Mouse (Mus musculus): ENCODE data around the gene Casr. TPM values are rescaled to one million over a fixed set of nuclear protein-coding genes. Genes with fewer than 3 reads are reported as not detected.

The Casr gene
- polyA plus RNA-seq (2015; fragmentation: Nextera tagmentation; extraction: Ambion mirVana) = not detected in 2 replicates

GRCm38 (mm10) chr16:36561386-36562338 is at the start of gene Casr:
Gene Casr (minus strand): TSS chr16:36562141.
- no peaks in the 10 kb centered on the region for H3K36me3 ChIP-seq
- WGBS (ENCODE audit: insufficient replicate concordance) = 5% methylated on average over 36 of the region's 36 CpGs
- H3K9ac ChIP-seq = no peak within 1 kb of the TSS
- DNase-seq = no peak
- no peak within 1 kb of the TSS for H3K27ac ChIP-seq
- H3K4me1 ChIP-seq (replicated peaks) = no peaks in the 10 kb centered on the region
- peak within 1 kb of the TSS; percentile 40 for H3K4me2 ChIP-seq
- H3K9me3 ChIP-seq (replicated peaks) = no peaks in the 10 kb centered on the region
- no peak within 1 kb of the TSS for H3K4me3 ChIP-seq (replicated peaks)
- H3K27me3 ChIP-seq = peaks cover 22% of the 10 kb centered on the region
- ATAC-seq (ENCODE audit: low read depth) = no peak

DNA sequence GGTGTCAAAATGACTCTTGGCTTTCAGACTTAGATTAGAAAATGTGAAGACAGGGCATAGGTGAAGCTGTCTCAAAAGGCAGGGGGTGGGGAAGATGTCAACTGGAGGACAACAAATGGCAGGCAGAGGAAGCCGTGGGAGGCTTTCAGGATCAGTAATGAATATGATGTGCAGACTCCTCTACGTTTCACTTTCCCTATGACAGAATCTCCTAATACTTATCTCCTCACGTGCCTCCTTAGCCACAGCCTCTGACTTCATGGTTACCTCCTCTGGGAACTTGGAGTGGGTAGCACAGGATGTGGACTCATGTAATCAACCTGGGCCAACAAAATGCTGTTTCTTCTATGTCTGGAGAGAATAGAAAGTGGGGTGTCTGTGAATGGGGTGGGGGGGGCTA is 40.7 kb upstream of the Casr start:
- WGBS (ENCODE audit: insufficient replicate concordance) = 50% methylated on average over 3 of the region's 3 CpGs
- no peak for ATAC-seq (ENCODE audit: low read depth)
- no peaks in the 10 kb centered on the region for H3K27me3 ChIP-seq
- no peak for DNase-seq
- no peaks in the 10 kb centered on the region for H3K4me1 ChIP-seq (replicated peaks)
- no peak overlapping the region for H3K9ac ChIP-seq
- no peak overlapping the region for H3K27ac ChIP-seq
- no peaks in the 10 kb centered on the region for H3K9me3 ChIP-seq (replicated peaks)
- H3K36me3 ChIP-seq = no peaks in the 10 kb centered on the region
- no peak overlapping the region for H3K4me3 ChIP-seq (replicated peaks)
- no peak overlapping the region for H3K4me2 ChIP-seq

DNA sequence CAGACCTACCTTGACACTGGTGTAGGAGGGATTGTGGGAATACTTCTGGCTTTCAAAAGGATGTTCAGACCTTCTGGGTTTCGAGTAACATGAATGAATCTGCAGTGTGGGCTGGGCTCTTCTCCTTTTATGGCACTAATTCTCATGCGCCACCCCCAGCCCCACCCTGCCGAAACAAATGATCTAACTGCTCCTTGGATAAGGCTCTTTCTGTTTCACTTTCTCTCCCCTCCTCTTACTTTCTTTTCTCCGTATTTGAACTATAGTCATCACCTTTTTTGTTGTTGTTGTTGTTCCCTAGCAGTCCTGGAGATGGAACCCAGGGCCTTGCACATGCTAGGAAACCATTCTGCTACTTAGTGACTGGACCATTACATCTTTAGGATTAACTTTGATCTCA is 36.3 kb upstream of the Casr start:
- no peak for DNase-seq
- no peak overlapping the region for H3K9ac ChIP-seq
- no peak overlapping the region for H3K4me2 ChIP-seq
- ATAC-seq (ENCODE audit: low read depth) = no peak
- no peak overlapping the region for H3K4me3 ChIP-seq (replicated peaks)
- H3K27ac ChIP-seq = no peak overlapping the region
- 59% methylated on average over 4 of the region's 4 CpGs for WGBS (ENCODE audit: insufficient replicate concordance)
- no peaks in the 10 kb centered on the region for H3K27me3 ChIP-seq
- H3K36me3 ChIP-seq = no peaks in the 10 kb centered on the region
- no peaks in the 10 kb centered on the region for H3K4me1 ChIP-seq (replicated peaks)
- H3K9me3 ChIP-seq (replicated peaks) = no peaks in the 10 kb centered on the region

DNA sequence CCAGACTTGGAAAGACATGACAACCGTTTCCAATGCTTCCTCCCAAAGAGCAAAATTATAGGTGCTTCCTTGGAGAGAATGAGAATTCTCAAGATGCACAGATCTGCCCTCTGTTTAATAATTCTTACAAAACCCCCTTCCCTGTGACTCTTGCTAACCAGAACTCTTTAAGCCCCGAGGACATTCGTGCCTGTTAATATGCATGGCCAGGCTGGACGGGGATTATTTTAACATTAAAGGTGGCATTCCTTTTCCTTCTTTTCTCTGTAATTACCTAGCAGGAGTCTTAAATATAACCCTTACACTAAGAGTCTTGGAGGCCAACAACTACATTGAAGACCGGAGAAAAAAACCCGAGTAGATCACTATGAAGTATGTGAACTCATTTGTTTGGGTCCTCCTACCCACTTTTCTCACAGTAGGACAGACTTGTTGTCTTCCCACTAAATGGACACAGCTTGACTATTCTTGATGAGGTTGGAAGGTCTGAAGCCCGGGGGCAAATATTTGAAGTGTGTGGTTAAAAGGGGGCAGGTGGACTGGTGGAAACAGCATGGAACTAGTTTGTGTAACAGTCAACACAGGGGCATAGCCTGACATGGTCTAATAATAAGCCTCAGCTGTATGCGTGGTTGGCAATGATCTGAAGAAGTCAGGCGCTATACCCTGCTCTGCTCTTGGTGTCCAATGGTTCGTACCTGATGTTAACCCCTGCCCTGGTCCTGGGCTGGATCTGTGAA is 34.9 kb upstream of the Casr start:
- Histone ChIP-seq H3K9me3 (replicated peaks) (no peaks in the 10 kb centered on the region), H3K4me3 (replicated peaks) (no peak overlapping the region), H3K36me3 (no peaks in the 10 kb centered on the region), H3K27me3 (no peaks in the 10 kb centered on the region), H3K9ac (no peak overlapping the region), H3K4me2 (no peak overlapping the region), H3K4me1 (replicated peaks) (no peaks in the 10 kb centered on the region), H3K27ac (no peak overlapping the region)
- no peak for DNase-seq
- ATAC-seq (ENCODE audit: low read depth) = no peak
- 64% methylated on average over 10 of the region's 10 CpGs for WGBS (ENCODE audit: insufficient replicate concordance)

DNA sequence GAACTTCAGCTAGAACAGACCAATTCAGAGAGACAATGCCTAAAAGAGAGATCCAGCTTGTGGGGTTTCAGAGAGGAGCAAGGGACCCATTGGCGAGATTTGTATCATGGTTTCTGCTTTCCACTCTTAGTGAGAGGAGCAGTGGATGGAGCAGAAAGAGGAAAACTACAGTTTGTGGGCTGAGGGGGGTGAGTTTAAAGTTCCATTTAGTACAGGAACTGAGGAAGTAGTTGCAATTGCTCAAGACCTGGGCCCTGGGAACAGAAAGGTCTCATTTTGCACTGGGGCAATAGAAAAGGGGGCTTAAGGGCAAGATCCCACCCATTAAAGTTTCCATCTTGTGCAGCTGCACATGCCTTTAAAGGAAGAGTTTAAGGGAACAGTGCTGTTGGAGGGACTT is 28.0 kb upstream of the Casr start:
- 32% methylated on average over 1 of the region's 1 CpGs for WGBS (ENCODE audit: insufficient replicate concordance)

GRCm38 (mm10) chr16:36587971-36588370 is 26.0 kb upstream of the Casr start:
- 10% methylated on average over 4 of the region's 4 CpGs for WGBS (ENCODE audit: insufficient replicate concordance)
- no peaks in the 10 kb centered on the region for H3K9me3 ChIP-seq (replicated peaks)
- H3K36me3 ChIP-seq = no peaks in the 10 kb centered on the region
- no peak overlapping the region for H3K4me2 ChIP-seq
- no peak overlapping the region for H3K27ac ChIP-seq
- no peaks in the 10 kb centered on the region for H3K4me1 ChIP-seq (replicated peaks)
- H3K4me3 ChIP-seq (replicated peaks) = no peak overlapping the region
- no peaks in the 10 kb centered on the region for H3K27me3 ChIP-seq
- H3K9ac ChIP-seq = no peak overlapping the region
- ATAC-seq (ENCODE audit: low read depth) = no peak
- no peak for DNase-seq

More for the DNA sequence above, 28.0 kb upstream of the Casr start:
- Histone ChIP-seq H3K4me2 (no peak overlapping the region), H3K9ac (no peak overlapping the region), H3K27me3 (no peaks in the 10 kb centered on the region), H3K4me1 (replicated peaks) (no peaks in the 10 kb centered on the region), H3K4me3 (replicated peaks) (no peak overlapping the region), H3K27ac (no peak overlapping the region), H3K36me3 (no peaks in the 10 kb centered on the region), H3K9me3 (replicated peaks) (no peaks in the 10 kb centered on the region)
- ATAC-seq (ENCODE audit: low read depth) (no peak), DNase-seq (no peak)

- no peak for DNase-seq
- H3K4me1 ChIP-seq (replicated peaks) = no peaks in the 10 kb centered on the region
- WGBS (ENCODE audit: insufficient replicate concordance) = 43% methylated on average over 3 of the region's 3 CpGs
- H3K4me3 ChIP-seq (replicated peaks) = no peak overlapping the region
- H3K27me3 ChIP-seq = no peaks in the 10 kb centered on the region
- no peak overlapping the region for H3K9ac ChIP-seq
- H3K36me3 ChIP-seq = no peaks in the 10 kb centered on the region
- ATAC-seq (ENCODE audit: low read depth) = no peak
- H3K27ac ChIP-seq = no peak overlapping the region
- no peak overlapping the region for H3K4me2 ChIP-seq
- no peaks in the 10 kb centered on the region for H3K9me3 ChIP-seq (replicated peaks)
Observed at GRCm38 (mm10) chr16:36582073-36582472, 20.1 kb upstream of the Casr start.

GRCm38 (mm10) chr16:36571942-36572341 is 10.0 kb upstream of the Casr start:
- no peaks in the 10 kb centered on the region for H3K27me3 ChIP-seq
- no peak overlapping the region for H3K27ac ChIP-seq
- no peaks in the 10 kb centered on the region for H3K4me1 ChIP-seq (replicated peaks)
- H3K9ac ChIP-seq = no peak overlapping the region
- ATAC-seq (ENCODE audit: low read depth) (no peak), DNase-seq (no peak)
- H3K9me3 ChIP-seq (replicated peaks) = no peaks in the 10 kb centered on the region
- WGBS (ENCODE audit: insufficient replicate concordance) = 60% methylated on average over 8 of the region's 8 CpGs
- no peak overlapping the region for H3K4me2 ChIP-seq
- no peak overlapping the region for H3K4me3 ChIP-seq (replicated peaks)
- H3K36me3 ChIP-seq = no peaks in the 10 kb centered on the region

DNA sequence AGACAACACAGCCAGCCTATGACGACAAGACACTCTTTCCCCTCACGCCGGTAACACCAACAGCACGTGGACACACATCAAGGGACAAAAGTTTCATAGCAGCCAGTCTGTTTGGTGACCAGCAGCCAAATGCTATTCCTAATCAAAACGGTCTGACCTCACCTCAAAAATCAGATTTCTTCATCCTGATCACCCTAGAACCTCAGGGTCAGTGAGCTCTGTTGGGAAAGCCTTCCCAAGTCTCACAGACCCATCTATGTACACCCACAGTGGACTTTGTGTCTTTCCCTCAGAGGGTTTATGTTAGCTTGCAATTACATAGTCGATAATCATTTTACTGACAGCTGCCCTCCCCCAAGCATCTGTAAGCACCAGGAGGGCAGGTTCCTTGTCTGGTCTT is 2.4 kb downstream of the Casr start:
- H3K27me3 ChIP-seq = peaks cover 22% of the 10 kb centered on the region
- no peak for ATAC-seq (ENCODE audit: low read depth)
- no peak for DNase-seq
- no peaks in the 10 kb centered on the region for H3K4me1 ChIP-seq (replicated peaks)
- no peak overlapping the region for H3K9ac ChIP-seq
- no peaks in the 10 kb centered on the region for H3K9me3 ChIP-seq (replicated peaks)
- no peak overlapping the region for H3K4me3 ChIP-seq (replicated peaks)
- WGBS (ENCODE audit: insufficient replicate concordance) = 66% methylated on average over 6 of the region's 6 CpGs
- no peak overlapping the region for H3K4me2 ChIP-seq
- H3K27ac ChIP-seq = no peak overlapping the region
- H3K36me3 ChIP-seq = no peaks in the 10 kb centered on the region

- 64% methylated on average over 10 of the region's 10 CpGs for WGBS (ENCODE audit: insufficient replicate concordance)
- no peaks in the 10 kb centered on the region for H3K4me1 ChIP-seq (replicated peaks)
Observed at GRCm38 (mm10) chr16:36555672-36556165, 6.2 kb downstream of the Casr start.

GRCm38 (mm10) chr16:36553624-36554023 is 8.3 kb downstream of the Casr start:
- Histone ChIP-seq H3K27ac (no peak overlapping the region), H3K4me1 (replicated peaks) (no peaks in the 10 kb centered on the region), H3K4me2 (no peak overlapping the region), H3K27me3 (no peaks in the 10 kb centered on the region), H3K9me3 (replicated peaks) (no peaks in the 10 kb centered on the region), H3K4me3 (replicated peaks) (no peak overlapping the region), H3K36me3 (no peaks in the 10 kb centered on the region), H3K9ac (no peak overlapping the region)
- ATAC-seq (ENCODE audit: low read depth) (no peak), DNase-seq (no peak)
- 79% methylated on average over 3 of the region's 3 CpGs for WGBS (ENCODE audit: insufficient replicate concordance)

More at GRCm38 (mm10) chr16:36555672-36556165, 6.2 kb downstream of the Casr start:
- ATAC-seq (ENCODE audit: low read depth) (no peak), DNase-seq (no peak)
- Histone ChIP-seq H3K27me3 (peaks cover 5% of the 10 kb centered on the region), H3K36me3 (no peaks in the 10 kb centered on the region), H3K27ac (no peak overlapping the region), H3K9ac (no peak overlapping the region), H3K4me3 (replicated peaks) (no peak overlapping the region), H3K4me2 (no peak overlapping the region), H3K9me3 (replicated peaks) (no peaks in the 10 kb centered on the region)
